Mouse (Mus musculus): Measurements from ENCODE around the gene Rasgef1b.

DNA sequence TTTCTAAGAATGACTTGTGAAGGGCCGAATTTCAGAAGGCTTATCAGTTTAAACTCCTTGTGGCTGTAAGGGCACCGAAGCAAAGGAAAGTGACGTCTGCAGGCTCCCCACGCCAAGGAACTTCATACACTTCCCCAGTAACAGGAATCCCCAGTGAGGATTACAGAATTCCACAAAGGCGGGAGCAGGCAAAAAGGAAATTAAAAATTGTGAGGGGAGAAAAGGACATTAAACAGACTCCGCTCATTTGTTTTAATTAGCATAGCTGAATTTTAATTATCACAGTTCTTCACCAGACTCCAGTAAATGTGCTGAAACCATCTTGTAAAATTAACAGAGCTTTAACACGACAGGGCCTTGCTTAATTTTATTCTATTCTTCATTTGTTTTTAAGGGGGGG lies 17.2 kb upstream of the Rasgef1b start:
- no peak for TF ChIP-seq POLR2A (IDR thresholded peaks at IDR 0.05; ENCODE audit: borderline replicate concordance, extremely low read depth, low read depth, low read length)
- TF ChIP-seq CTCF (IDR thresholded peaks at IDR 0.05; ENCODE audit: insufficient read depth, low read length) = no peak
